Mouse (Mus musculus) splenic B cell, adult 2 months (primary cell): ENCODE data around the gene Klk13.

Experiments used
- DNase-seq: peaks from one replicate; pipeline ENCODE4 v3.0.0-alpha.2; 2011; ENCODE audit warnings: low read depth, low spot score
- H3K27me3 ChIP-seq: 2 replicates; pipeline ENCODE4 v1.6.1; 2012; ENCODE audit warnings: mild to moderate bottlenecking, low read length, moderate library complexity, mixed read lengths; ENCODE audit not compliant: control insufficient read depth, poor library complexity, insufficient read depth, severe bottlenecking
- H3K36me3 ChIP-seq: 2 replicates; pipeline ENCODE4 v1.6.1; 2012; ENCODE audit warnings: mild to moderate bottlenecking, low read length, moderate library complexity, mixed read lengths; ENCODE audit not compliant: control insufficient read depth, poor library complexity, insufficient read depth, severe bottlenecking

Klk13 gene

GRCm38 (mm10) chr7:43712917-43713316 lies 550 bp downstream of the Klk13 start:
- DNase-seq = no peak
- H3K27me3 ChIP-seq = no peaks in the 10 kb centered on the region
- H3K36me3 ChIP-seq = no peaks in the 10 kb centered on the region

GRCm38 (mm10) chr7:43713741-43714351 lies 1.5 kb downstream of the Klk13 start:
- DNase-seq = no peak
- Histone ChIP-seq H3K27me3 (no peaks in the 10 kb centered on the region), H3K36me3 (no peaks in the 10 kb centered on the region)

- H3K36me3 ChIP-seq = no peaks in the 10 kb centered on the region
- H3K27me3 ChIP-seq = no peaks in the 10 kb centered on the region
- DNase-seq = no peak
These were observed 35.4 kb downstream of the Klk13 start for GRCm38 (mm10) chr7:43747788-43748187.

GRCm38 (mm10) chr7:43752806-43753205 lies 40.4 kb downstream of the Klk13 start:
- Histone ChIP-seq H3K36me3 (no peaks in the 10 kb centered on the region), H3K27me3 (no peaks in the 10 kb centered on the region)
- DNase-seq = no peak

- H3K36me3 ChIP-seq = no peaks in the 10 kb centered on the region
- no peak for DNase-seq
- H3K27me3 ChIP-seq = no peaks in the 10 kb centered on the region
These were observed 54.1 kb downstream of the Klk13 start for GRCm38 (mm10) chr7:43766484-43766883.

- DNase-seq = no peak
- no peaks in the 10 kb centered on the region for H3K27me3 ChIP-seq
These were observed 56.2 kb downstream of the Klk13 start, which contains the start of gene Klk12 for GRCm38 (mm10) chr7:43768597-43768996. TSS of gene Klk12 (plus strand) at chr7:43768897.

GRCm38 (mm10) chr7:43769636-43770035 lies 57.3 kb downstream of the Klk13 start:
- no peaks in the 10 kb centered on the region for H3K36me3 ChIP-seq
- no peak for DNase-seq
- no peaks in the 10 kb centered on the region for H3K27me3 ChIP-seq

More at GRCm38 (mm10) chr7:43768597-43768996, 56.2 kb downstream of the Klk13 start, which contains the start of gene Klk12:
- H3K36me3 ChIP-seq = no peaks in the 10 kb centered on the region

GRCm38 (mm10) chr7:43770701-43771100 lies 58.3 kb downstream of the Klk13 start:
- H3K27me3 ChIP-seq = no peaks in the 10 kb centered on the region
- no peaks in the 10 kb centered on the region for H3K36me3 ChIP-seq
- no peak for DNase-seq

- no peaks in the 10 kb centered on the region for H3K27me3 ChIP-seq
- H3K36me3 ChIP-seq = no peaks in the 10 kb centered on the region
- DNase-seq = no peak
These were observed 59.5 kb downstream of the Klk13 start for GRCm38 (mm10) chr7:43771916-43772315.

GRCm38 (mm10) chr7:43772901-43773300 lies 60.5 kb downstream of the Klk13 start:
- no peak for DNase-seq
- Histone ChIP-seq H3K27me3 (no peaks in the 10 kb centered on the region), H3K36me3 (no peaks in the 10 kb centered on the region)

GRCm38 (mm10) chr7:43774364-43774763 lies 62.0 kb downstream of the Klk13 start, which contains the start of gene Klk11:
TSS of gene Klk11 (plus strand) at chr7:43774604.
- no peak for DNase-seq
- no peaks in the 10 kb centered on the region for H3K36me3 ChIP-seq
- H3K27me3 ChIP-seq = no peaks in the 10 kb centered on the region

- no peaks in the 10 kb centered on the region for H3K27me3 ChIP-seq
- H3K36me3 ChIP-seq = no peaks in the 10 kb centered on the region
- no peak for DNase-seq
These were observed 62.4 kb downstream of the Klk13 start for GRCm38 (mm10) chr7:43774802-43775201.

- Histone ChIP-seq H3K27me3 (no peaks in the 10 kb centered on the region), H3K36me3 (no peaks in the 10 kb centered on the region)
- DNase-seq = no peak
These were observed 63.1 kb downstream of the Klk13 start for GRCm38 (mm10) chr7:43775311-43776057.

GRCm38 (mm10) chr7:43776506-43776905 lies 64.1 kb downstream of the Klk13 start:
- H3K27me3 ChIP-seq = no peaks in the 10 kb centered on the region
- no peaks in the 10 kb centered on the region for H3K36me3 ChIP-seq
- no peak for DNase-seq
